Mouse (Mus musculus) limb, embryonic 13.5 days (tissue): ENCODE results near the gene Tmem229b. TPM values are rescaled to one million over a fixed set of nuclear protein-coding genes. Genes with fewer than 3 reads are reported as not detected.

Experiments
- ATAC-seq: fragments of 200-750 bp; cut with Nextera tagmentation; 2 replicates; pipeline ENCODE4 v1.8.0; 2017; ENCODE audit warnings: low read depth, moderate number of reproducible peaks, moderate TSS enrichment; ENCODE audit not compliant: low FRiP score
- H3K27ac ChIP-seq: fragments of 300-500 bp; sonication (generic); 2 replicates; pipeline ENCODE4 v1.5.1; 2015; ENCODE audit warnings: inconsistent platforms, mild to moderate bottlenecking, moderate library complexity
- H3K27me3 ChIP-seq: fragments of 300-500 bp; sonication (generic); 2 replicates; pipeline ENCODE4 v1.6.1; 2015; ENCODE audit warnings: mild to moderate bottlenecking, inconsistent platforms
- H3K36me3 ChIP-seq: fragments of 300-500 bp; sonication (generic); 2 replicates; pipeline ENCODE4 v1.6.1; 2015; ENCODE audit warnings: inconsistent platforms, mild to moderate bottlenecking, moderate library complexity
- H3K4me1 ChIP-seq: fragments of 300-500 bp; sonication (generic); 2 replicates; pipeline ENCODE4 v1.6.1; 2015; ENCODE audit warnings: inconsistent platforms
- H3K4me2 ChIP-seq: fragments of 300-500 bp; sonication (generic); replicated peaks from 2 replicates; pipeline ENCODE4 v1.6.1; 2015; ENCODE audit warnings: inconsistent platforms, mild to moderate bottlenecking, moderate library complexity
- H3K4me3 ChIP-seq: fragments of 300-500 bp; sonication (generic); 2 replicates; pipeline ENCODE4 v1.5.1; 2015; ENCODE audit warnings: moderate library complexity, mild to moderate bottlenecking, inconsistent platforms
- H3K9ac ChIP-seq: fragments of 300-500 bp; sonication (generic); 2 replicates; pipeline ENCODE4 v1.6.1; 2015; ENCODE audit warnings: mild to moderate bottlenecking, inconsistent platforms
- H3K9me3 ChIP-seq: fragments of 300-500 bp; sonication (generic); 2 replicates; pipeline ENCODE4 v1.6.1; 2016; ENCODE audit warnings: inconsistent platforms
- WGBS: fragments of 180-500 bp; shearing (Covaris S2); methylation state at CpG from one replicate; pipeline ENCODE4 v1.1.7; 2015; 5-methylcytosine and 5-hydroxymethylcytosine counted together
- polyA plus RNA-seq: library from polyadenylated mRNA; unstranded; fragments of >200 nt; fragmentation: Nextera tagmentation; extraction: Ambion mirVana; gene quantifications from 2 replicates; pipeline ENCODE4 v1.2.1, GENCODE M21; 2015

Tmem229b gene
- polyA plus RNA-seq, 1 experiment from 2014 or later: 5.3 TPM

- Histone ChIP-seq H3K9ac (no peak overlapping the region), H3K4me3 (no peak overlapping the region), H3K27me3 (peaks cover 49% of the 10 kb centered on the region), H3K36me3 (no peaks in the 10 kb centered on the region), H3K9me3 (no peaks in the 10 kb centered on the region), H3K4me2 (no peak overlapping the region), H3K27ac (no peak overlapping the region), H3K4me1 (peaks cover 21% of the 10 kb centered on the region)
- no peak for ATAC-seq
- WGBS: 92% methylated on average over 4 of the region's 4 CpGs
Observed at GRCm38 (mm10) chr12:78914458-78914857, 93.0 kb downstream of the Tmem229b start.

Other genes with a start within 250 kb of the Tmem229b start
- gene Atp6v1d, start 146.0 kb downstream of the Tmem229b start, polyA plus RNA-seq: 60.1 and 61.7 TPM in 2 replicates
- 214 and 218 TPM in 2 replicates for gene Eif2s1, start 145.8 kb downstream of the Tmem229b start, polyA plus RNA-seq
- gene Plek2, start 100.7 kb downstream of the Tmem229b start, polyA plus RNA-seq: 2.8 TPM in 2 replicates
- 1.7 TPM in 2 replicates for gene Plekhh1, start 21.5 kb upstream of the Tmem229b start, polyA plus RNA-seq
- gene Pigh, start 82.0 kb upstream of the Tmem229b start, polyA plus RNA-seq: 36.0 and 37.0 TPM in 2 replicates
- gene Arg2, start 123.2 kb upstream of the Tmem229b start, polyA plus RNA-seq: 1.4 and 1.6 TPM in 2 replicates
- gene Vti1b, start 165.0 kb upstream of the Tmem229b start, polyA plus RNA-seq: 103 and 104 TPM in 2 replicates
- 23.5 and 27.0 TPM in 2 replicates for gene Rdh11, start 184.7 kb upstream of the Tmem229b start, polyA plus RNA-seq
- 3.5 TPM in 2 replicates for gene Rdh12, start 201.3 kb upstream of the Tmem229b start, polyA plus RNA-seq